Mouse (Mus musculus): ENCODE measurements around the gene Krtap9-3.
A peak's percentile ranks its signal among the peaks of the same experiment; 100 is the strongest.

Krtap9-3 gene

GRCm38 (mm10) chr11:99573164-99573563, 24.7 kb downstream of the Krtap9-3 start:
- DNase-seq (ENCODE audit: low read depth, low spot score), result no peak

- no peak for DNase-seq (ENCODE audit: low read depth, low spot score)
These were observed 31.4 kb downstream of the Krtap9-3 start, which contains the start of gene Krtap3-1 for GRCm38 (mm10) chr11:99566530-99566929. Krtap3-1 (minus strand) TSS chr11:99566630.

DNA sequence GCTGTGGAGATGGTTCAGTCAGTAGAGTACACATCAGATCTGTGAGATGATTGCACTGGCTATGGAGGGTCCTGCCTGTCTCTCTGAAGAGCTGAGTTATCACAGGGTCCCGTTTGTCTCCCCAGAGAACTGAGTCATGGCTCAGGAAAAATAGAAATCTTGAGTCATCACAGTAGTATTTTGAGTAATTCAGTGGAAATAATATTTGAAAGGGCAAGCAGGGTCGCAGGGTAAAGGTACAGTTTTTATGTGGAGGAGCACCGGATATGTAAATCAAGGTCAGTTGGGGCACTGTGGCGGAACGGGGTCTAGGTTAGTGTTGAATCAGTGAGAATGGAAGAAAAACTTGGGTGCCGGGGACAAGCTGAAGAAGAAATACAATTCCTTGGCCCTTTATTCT, 35.3 kb downstream of the Krtap9-3 start:
- DNase-seq (ENCODE audit: low read depth, low spot score), result no peak

DNA sequence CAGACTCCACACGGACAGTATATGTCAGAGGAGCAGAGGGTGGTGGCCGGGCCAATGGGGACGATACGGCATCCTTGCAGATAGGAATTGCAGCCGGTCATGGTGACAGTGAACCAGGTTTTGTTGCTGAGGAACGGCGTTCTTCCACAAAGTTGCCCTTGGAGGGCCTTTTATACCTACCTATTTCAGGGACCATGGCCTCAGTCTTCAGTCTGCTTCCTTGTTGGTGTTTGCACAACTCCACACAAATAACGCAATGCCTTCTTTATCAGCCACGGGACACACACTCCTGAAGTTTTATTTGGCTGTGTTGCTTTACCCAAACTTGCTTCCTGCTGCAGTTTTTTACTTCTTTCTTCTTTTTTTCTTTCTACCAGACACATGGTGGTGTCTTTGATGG, 38.5 kb downstream of the Krtap9-3 start, which contains the start of gene Gm11939:
TSS of gene Gm11939 (minus strand) at position 101 of the 400 bp plus-strand sequence.
- no peak for DNase-seq (ENCODE audit: low read depth, low spot score)

GRCm38 (mm10) chr11:99557976-99558745, 39.7 kb downstream of the Krtap9-3 start:
- no peak for DNase-seq (ENCODE audit: low read depth, low spot score)

DNA sequence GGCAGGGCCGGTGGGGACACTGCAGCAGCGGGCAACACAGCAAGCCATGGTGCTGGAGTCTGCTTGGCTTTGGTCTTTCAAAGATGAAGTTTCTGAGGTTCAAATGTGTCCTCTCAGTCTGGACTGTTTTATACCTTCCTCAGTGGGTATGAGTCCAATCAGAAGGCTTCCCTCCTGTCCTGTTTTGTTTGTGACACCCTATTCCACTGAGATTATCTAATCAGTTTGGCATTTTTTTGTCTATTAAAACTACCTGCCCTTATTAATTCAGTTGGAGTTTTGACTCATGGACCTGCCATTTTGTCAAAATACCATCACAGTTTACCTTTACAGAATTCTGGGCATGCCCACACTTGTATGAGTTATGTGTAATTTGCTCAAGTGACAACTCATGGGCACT, 41.2 kb downstream of the Krtap9-3 start, which contains the start of gene Krtap3-2:
TSS of gene Krtap3-2 (minus strand) at position 101 of the 400 bp plus-strand sequence.
- no peak for DNase-seq (ENCODE audit: low read depth, low spot score)

DNA sequence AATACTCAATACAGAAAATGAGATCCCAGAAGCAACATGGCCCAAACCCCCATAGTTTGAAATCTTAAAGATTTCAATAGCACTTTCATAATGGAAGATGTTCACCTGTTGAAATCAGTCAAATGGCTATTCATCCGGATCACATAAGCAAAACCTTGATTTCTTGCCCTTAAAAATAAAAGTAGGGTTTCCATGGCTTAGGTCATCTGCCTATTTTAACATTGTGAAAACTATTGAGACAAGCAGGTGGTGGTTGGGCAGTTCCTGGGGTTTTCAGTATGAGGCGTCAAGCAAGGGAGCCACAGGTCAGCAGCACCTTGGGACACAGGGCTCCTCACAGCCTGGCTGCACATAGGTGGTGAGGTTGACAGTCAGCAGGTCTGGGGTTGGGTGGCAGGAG, 41.7 kb downstream of the Krtap9-3 start:
- no peak for DNase-seq (ENCODE audit: low read depth, low spot score)

GRCm38 (mm10) chr11:99550765-99551164, 47.1 kb downstream of the Krtap9-3 start, which contains the start of gene Krtap3-3:
Krtap3-3 (minus strand) TSS chr11:99550865.
- DNase-seq (ENCODE audit: low read depth, low spot score), result no peak

DNA sequence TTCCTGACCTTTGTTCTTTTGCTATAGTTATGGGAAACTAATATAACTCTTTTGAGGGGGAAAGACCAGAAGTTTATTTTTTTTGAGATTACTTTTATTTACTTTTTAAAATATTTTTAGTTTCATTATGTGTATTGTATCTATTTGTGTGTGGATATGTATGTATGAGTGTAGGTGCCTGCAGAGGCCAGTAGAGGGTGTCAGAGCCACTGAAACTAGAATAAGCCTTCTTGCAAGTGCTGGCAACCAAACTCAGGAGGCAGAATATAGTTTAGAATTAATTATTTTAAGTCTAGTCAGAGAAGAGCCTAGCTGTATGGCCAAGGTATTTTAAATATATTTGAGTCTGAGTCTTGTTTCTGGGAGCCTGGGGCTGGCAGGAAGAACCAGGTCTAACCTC, 50.0 kb downstream of the Krtap9-3 start:
- peak; percentile 27 for DNase-seq (ENCODE audit: low read depth, low spot score)

All from R1 (cell line).